Mouse (Mus musculus) spleen, postnatal 10 days (tissue): ENCODE measurements around the gene Olfr642.

ENCODE experiments used
- DNase-seq, 2 experiments: peaks; one replicate each; pipeline ENCODE4 v3.0.0; 2021 to 2022; ENCODE audit warnings: low spot score in 2 of 2

The Olfr642 gene

DNA sequence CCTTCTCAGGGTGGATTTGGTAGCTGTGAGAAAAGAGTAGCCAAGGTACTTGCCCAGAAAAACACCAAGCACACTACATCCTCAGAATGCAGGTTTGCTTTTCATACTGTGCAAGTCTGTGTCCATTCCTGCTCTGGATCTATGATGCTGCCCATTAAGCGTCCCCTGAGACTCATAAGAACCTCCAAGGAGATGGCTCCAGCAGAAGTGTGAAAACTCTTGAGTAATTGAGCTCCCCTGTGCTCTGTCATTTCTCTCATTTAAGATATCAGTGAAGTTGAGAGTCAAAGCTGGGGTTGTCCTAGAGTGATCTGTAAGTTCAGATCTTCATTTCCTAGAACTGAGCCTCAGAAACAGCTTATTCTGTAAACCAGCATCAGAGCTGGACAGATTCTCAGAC, at the start of gene Olfr642:
Gene Olfr642 (minus strand): TSS at position 101 of the 400 bp plus-strand sequence.
- DNase-seq, result no peak

DNA sequence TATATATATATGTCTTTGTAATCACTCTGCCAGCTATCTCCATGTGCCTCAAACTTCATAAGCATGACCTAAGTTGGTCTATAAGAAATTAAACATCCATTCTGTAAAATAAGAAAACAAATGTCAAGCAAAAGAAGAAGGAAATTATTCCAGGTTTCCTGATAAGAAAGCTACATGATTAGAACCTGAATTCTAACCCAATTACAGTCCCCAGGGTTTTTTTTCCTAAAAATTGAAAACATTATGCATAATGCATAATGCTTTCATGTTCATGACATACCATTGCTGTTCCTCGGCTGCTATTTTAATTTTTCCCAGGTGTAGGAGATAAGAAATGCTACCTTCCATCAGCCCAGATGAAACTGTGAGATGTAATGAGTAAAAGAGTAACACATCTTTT, 32.9 kb upstream of the Olfr642 start, which contains the start of gene Olfr645:
Gene Olfr645 (minus strand): TSS at position 101 of the 400 bp plus-strand sequence.
- DNase-seq, result no peak

DNA sequence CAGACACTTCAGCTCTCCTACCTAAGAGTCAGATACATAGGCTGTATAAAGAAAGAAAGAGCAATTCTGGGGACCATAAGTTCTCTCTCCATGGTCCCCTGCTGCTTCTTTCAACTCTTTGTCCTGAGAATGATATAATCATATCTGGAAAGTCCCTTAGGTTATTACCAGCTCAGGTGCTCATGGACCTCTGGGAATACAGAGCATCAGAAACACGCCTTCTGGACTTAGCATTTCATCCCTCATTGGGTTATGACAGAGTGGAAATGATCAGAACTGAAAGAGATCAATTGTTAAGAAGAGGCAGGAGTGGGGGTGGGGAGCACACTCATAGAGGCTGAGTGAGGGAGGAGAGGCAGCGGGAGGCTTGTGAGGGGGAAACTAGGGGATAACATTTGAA, 19.3 kb upstream of the Olfr642 start, which contains the start of gene Olfr644:
Gene Olfr644 (minus strand): TSS at position 101 of the 400 bp plus-strand sequence.
- DNase-seq, result no peak

DNA sequence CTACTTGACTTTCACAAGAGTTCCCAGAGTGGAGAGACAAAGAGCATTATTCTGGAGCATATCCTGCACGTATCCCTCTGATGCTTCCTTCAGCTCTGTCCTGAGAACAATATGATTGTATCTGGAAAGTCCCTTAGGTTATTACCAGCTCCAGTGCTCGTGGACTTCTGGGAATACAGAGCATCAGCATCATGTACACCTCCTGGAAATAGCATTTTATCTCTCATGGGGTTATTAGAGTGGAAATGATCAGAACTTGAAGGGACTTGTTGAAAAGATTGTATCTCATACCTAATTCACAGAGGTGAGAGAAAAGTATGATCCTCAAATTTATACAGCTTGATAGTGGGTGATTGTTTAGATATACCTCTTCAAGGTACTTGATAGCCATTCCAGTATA, 8.9 kb upstream of the Olfr642 start, which contains the start of gene 4930516K23Rik:
Gene 4930516K23Rik (minus strand): TSS at position 101 of the 400 bp plus-strand sequence.
- DNase-seq, result no peak

DNA sequence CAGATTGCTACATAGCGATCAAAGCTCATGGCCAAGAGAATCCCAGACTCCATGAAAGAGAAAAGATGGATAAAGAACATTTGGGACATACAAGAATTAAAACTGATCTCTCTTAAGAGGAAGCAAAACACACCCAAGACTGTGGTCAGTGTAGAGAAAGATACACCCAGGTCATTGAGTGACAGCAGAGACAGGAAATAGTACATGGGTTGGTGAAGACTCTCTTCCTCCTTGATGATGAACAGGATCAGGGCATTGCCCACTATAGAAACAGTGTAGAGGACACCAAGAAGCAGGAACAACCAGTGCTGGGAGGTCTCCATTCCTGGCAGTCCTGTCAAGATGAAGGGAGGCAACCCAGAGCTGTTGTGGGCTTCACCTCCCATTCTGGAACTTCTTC, 6.7 kb upstream of the Olfr642 start:
- no peak for DNase-seq

DNA sequence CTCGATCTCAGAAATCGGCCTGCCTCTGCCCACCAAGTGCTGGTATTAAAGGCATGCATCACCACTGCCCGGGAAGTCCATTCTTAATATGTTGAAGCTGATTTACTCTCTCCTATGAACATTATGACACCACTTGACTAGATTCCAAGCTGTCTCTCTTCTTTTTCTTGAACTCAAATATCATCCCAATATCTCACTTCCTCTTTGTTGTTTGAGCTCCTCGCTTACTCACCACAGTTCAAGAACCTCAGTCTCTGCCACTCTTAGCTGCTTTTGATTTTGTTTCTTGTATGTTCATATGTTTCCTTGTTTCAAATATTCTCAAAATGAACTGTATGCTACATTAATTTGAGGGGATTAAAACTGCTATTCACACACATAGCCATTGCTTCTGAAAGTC, 1.7 kb downstream of the Olfr642 start:
- no peak for DNase-seq

DNA sequence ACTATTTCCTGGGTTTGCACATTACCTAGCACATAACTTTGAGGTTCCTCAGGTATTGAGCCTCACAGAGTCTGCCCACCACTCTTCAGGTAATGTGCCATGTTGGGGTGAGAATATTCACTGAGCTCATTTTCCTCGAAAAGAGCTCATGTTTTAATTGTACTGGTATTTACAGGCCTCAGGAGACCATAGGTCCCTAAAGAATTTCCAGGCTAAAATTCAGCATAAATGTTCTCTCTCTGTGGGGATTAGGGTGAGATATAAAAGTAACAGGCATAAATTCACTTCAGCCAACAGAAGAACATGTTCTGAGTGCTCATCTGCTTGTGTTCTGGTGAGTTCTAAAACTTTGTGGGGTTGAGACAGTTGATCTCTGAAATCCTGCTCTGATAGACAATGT, 17.3 kb downstream of the Olfr642 start, which contains the start of gene Olfr641:
Gene Olfr641 (plus strand): TSS at position 301 of the 400 bp plus-strand sequence.
- DNase-seq, result no peak

DNA sequence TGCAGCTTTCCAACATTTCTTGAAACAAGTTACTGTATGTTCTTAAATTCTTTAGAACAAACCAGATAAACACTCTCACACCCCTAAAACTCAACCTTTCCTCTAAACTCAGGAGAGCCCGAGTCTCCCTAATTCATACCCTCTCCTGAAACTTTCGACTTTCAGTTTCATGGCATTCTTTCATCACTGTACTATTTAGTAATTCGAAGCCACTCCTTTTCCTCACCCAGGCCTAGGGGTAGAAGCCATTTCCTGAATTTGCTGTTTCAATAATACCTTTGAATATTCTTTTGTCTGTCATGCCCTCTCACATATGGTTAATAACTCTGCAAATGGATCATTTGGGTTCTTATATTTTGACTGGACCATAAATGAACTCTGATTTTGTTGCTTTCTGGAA, 25.5 kb downstream of the Olfr642 start:
- DNase-seq, result no peak

DNA sequence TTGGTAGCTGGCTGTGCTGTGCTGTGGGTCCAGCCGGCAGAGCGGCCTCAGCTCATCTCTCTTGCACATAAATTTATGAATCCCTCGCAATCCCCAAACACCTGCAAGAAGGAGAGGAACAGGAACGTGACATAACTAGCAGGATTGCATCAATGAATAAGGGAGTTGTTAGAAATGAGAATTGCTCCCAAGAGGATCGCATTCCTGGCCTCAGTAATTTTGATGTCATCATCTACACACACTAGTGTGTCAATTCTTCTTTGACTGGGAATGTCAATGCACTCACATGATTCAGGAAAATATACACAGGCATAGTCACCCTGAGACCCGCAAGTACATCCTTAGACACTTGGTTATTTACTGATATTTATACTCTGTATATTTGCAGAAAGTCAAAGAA, 27.0 kb downstream of the Olfr642 start, which contains the start of gene Olfr640:
Gene Olfr640 (minus strand): TSS at position 101 of the 400 bp plus-strand sequence.
- no peak for DNase-seq

DNA sequence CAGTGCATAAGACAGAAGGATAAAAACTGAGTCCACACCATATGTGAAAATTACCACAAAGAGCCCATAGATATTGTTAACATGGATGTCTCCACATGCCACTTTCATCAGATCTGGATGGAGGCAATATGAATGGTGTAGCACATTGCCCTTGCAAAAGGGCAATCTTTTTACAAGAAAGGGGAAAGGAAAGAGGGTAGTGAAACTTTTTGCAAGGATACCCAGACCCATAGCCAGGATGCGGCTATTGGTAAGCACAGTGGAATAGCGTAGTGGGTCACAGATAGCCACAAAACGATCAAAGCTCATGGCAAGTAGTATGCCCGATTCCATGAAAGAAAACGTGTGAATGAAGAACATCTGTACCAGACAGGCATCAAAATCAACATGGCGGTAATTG, 30.8 kb downstream of the Olfr642 start:
- no peak for DNase-seq

DNA sequence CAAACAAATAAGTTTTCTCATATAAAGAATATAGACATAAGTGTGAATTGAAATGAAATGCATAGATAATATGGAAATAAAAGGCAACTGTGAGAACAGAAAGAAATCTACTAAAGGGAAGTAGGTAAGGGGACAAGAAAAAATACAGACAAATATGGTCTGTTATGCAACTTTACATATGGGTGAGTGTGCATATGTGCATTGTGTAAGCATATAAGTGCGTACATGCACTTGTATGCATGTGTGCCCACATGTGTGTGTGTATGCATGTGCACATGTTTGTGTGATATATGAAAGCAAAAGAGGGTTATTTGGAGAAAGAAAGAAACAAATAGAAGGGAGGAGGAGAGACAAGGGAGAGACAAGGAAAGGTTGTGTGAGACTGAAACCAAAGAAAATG, 33.5 kb downstream of the Olfr642 start:
- no peak for DNase-seq

DNA sequence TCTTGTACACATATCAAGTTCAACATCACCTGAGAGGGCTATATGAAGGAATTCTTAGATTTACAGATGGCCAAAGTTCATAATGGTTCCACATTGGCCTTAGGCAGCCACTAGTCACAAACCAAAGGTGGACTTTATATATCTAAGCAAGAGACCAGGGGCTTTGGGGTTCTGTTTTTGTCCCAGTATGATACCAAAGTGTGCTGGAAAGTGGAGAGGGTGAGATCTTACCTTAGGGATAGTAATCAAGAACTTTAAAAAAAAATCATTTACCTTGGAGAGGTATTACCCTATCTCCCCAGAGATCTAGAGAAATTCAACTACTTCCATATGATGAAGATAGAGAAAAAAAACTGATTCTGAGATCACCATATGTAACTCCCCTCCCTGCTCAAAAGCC, 35.3 kb downstream of the Olfr642 start, which contains the start of gene Olfr639:
Gene Olfr639 (minus strand): TSS at position 101 of the 400 bp plus-strand sequence.
- no peak for DNase-seq

DNA sequence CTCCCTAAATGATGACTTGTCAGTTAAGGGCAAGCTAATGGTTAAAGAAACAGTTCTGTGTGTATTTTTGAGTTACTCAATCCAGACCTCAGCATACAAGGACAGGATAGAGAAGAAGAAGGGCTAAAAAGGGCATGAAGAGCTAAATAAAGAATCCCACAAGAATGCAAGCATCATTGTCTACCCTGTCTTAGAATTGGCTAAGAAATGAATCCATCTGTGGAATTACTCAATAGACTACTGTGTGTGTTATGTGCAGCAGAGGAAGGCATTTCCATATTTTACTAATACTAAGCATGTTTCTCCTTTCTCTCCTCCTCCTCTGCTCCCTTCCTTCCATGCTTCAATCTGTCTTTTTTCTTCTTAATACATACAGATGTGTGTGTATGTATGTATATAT, 53.3 kb downstream of the Olfr642 start:
- no peak for DNase-seq

DNA sequence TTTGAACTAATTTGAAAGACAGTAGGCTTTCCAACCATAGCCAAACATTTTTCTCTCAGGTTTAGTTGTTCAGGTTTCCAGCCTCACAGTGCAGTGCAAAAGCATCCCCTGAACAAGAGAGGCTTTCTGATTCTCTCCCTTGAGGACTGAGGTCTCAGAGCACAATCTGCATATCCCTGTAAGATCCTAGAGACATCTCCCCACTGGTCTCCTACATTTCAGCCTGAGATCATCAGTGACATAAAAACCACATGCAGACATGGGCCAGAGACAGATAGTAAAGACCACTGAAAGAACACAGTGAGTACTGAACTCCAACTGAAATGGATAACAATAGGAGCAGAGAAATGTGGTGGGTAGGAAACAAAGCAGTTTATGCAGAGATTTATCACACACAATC, 54.0 kb downstream of the Olfr642 start, which contains the start of gene Olfr638:
Gene Olfr638 (plus strand): TSS at position 301 of the 400 bp plus-strand sequence.
- DNase-seq, result no peak
